Mouse (Mus musculus) macrophage (primary cell): ENCODE data around the gene Rab11fip4. TPM values are rescaled to one million over a fixed set of nuclear protein-coding genes. Genes with fewer than 3 reads are reported as not detected.

Experiments
- H3K27ac ChIP-seq: fragments of 350-480 bp; formaldehyde crosslinking; 2 replicates; pipeline ENCODE4 v1.9.0; 2021
- H3K36me3 ChIP-seq: fragments of 350-480 bp; formaldehyde crosslinking; 2 replicates; pipeline ENCODE4 v1.9.0; 2021; ENCODE audit errors: inconsistent target
- H3K4me3 ChIP-seq: fragments of 350-480 bp; formaldehyde crosslinking; 2 replicates; pipeline ENCODE4 v1.9.0; 2021; ENCODE audit errors: inconsistent target
- H3K79me2 ChIP-seq: fragments of 350-480 bp; formaldehyde crosslinking; 2 replicates; pipeline ENCODE4 v1.9.0; 2021; ENCODE audit errors: inconsistent target
- WGBS: methylation state at CpG from one replicate; pipeline ENCODE4 v1.1.7; 2026; ENCODE audit warnings: inconsistent platforms; ENCODE audit not compliant: missing documents; 5-methylcytosine and 5-hydroxymethylcytosine counted together
- polyA plus RNA-seq: library from polyadenylated mRNA; stranded (reverse); fragments of 250-400 nt; gene quantifications from 3 replicates; pipeline ENCODE4 v1.2.4, GENCODE M21; 2018; ENCODE audit warnings: inconsistent platforms

Gene Rab11fip4
- polyA plus RNA-seq, 1 experiment from 2014 or later = 0.17 TPM

- WGBS = 58% methylated on average over 20 of the region's 20 CpGs
- Histone ChIP-seq H3K27ac (no peak overlapping the region), H3K4me3 (no peak overlapping the region), H3K36me3 (no peaks in the 10 kb centered on the region), H3K79me2 (no peaks in the 10 kb centered on the region)
These were observed 62.0 kb downstream of the Rab11fip4 start for GRCm38 (mm10) chr11:79652921-79653575.

- H3K27ac ChIP-seq = no peak overlapping the region
- WGBS = 77% methylated on average over 4 of the region's 4 CpGs
- no peaks in the 10 kb centered on the region for H3K79me2 ChIP-seq
- no peaks in the 10 kb centered on the region for H3K36me3 ChIP-seq
- no peak overlapping the region for H3K4me3 ChIP-seq
These were observed 63.4 kb downstream of the Rab11fip4 start for GRCm38 (mm10) chr11:79654407-79654831.

GRCm38 (mm10) chr11:79655592-79655991 is 64.6 kb downstream of the Rab11fip4 start:
- no peaks in the 10 kb centered on the region for H3K36me3 ChIP-seq
- 83% methylated on average over 7 of the region's 7 CpGs for WGBS
- H3K27ac ChIP-seq = no peak overlapping the region
- H3K4me3 ChIP-seq = no peak overlapping the region
- no peaks in the 10 kb centered on the region for H3K79me2 ChIP-seq

GRCm38 (mm10) chr11:79656491-79656890 is 65.5 kb downstream of the Rab11fip4 start:
- Histone ChIP-seq H3K4me3 (no peak overlapping the region), H3K36me3 (no peaks in the 10 kb centered on the region), H3K27ac (no peak overlapping the region), H3K79me2 (no peaks in the 10 kb centered on the region)
- WGBS = 100% methylated on average over 1 of the region's 1 CpGs

GRCm38 (mm10) chr11:79657053-79657452 is 66.0 kb downstream of the Rab11fip4 start:
- Histone ChIP-seq H3K4me3 (no peak overlapping the region), H3K27ac (no peak overlapping the region), H3K79me2 (no peaks in the 10 kb centered on the region), H3K36me3 (no peaks in the 10 kb centered on the region)
- WGBS = 89% methylated on average over 5 of the region's 5 CpGs

- no peak overlapping the region for H3K4me3 ChIP-seq
- no peak overlapping the region; the same call in 1 of the 2 replicates for H3K27ac ChIP-seq
- H3K36me3 ChIP-seq = no peaks in the 10 kb centered on the region
- no peaks in the 10 kb centered on the region for H3K79me2 ChIP-seq
- WGBS = 26% methylated on average over 10 of the region's 10 CpGs
These were observed 67.3 kb downstream of the Rab11fip4 start for GRCm38 (mm10) chr11:79658205-79658825.

GRCm38 (mm10) chr11:79660361-79661205 is 69.6 kb downstream of the Rab11fip4 start:
- WGBS = 5% methylated on average over 68 of the region's 69 CpGs
- no peaks in the 10 kb centered on the region for H3K36me3 ChIP-seq
- H3K4me3 ChIP-seq = no peak overlapping the region
- no peaks in the 10 kb centered on the region for H3K79me2 ChIP-seq
- no peak overlapping the region for H3K27ac ChIP-seq

- WGBS = 92% methylated on average over 6 of the region's 6 CpGs
These were observed 71.0 kb downstream of the Rab11fip4 start for GRCm38 (mm10) chr11:79661877-79662545.

GRCm38 (mm10) chr11:79663158-79663557 is 72.1 kb downstream of the Rab11fip4 start:
- no peak overlapping the region for H3K27ac ChIP-seq
- no peaks in the 10 kb centered on the region for H3K36me3 ChIP-seq
- WGBS = 89% methylated on average over 9 of the region's 9 CpGs
- no peak overlapping the region for H3K4me3 ChIP-seq
- H3K79me2 ChIP-seq = no peaks in the 10 kb centered on the region

More at GRCm38 (mm10) chr11:79661877-79662545, 71.0 kb downstream of the Rab11fip4 start:
- Histone ChIP-seq H3K36me3 (no peaks in the 10 kb centered on the region), H3K4me3 (no peak overlapping the region), H3K27ac (no peak overlapping the region), H3K79me2 (no peaks in the 10 kb centered on the region)

- no peaks in the 10 kb centered on the region for H3K79me2 ChIP-seq
- H3K36me3 ChIP-seq = no peaks in the 10 kb centered on the region
- WGBS = 56% methylated on average over 7 of the region's 7 CpGs
- H3K4me3 ChIP-seq = no peak overlapping the region
- H3K27ac ChIP-seq = no peak overlapping the region
These were observed 72.6 kb downstream of the Rab11fip4 start for GRCm38 (mm10) chr11:79663570-79663969.

- WGBS = 96% methylated on average over 8 of the region's 8 CpGs
- Histone ChIP-seq H3K4me3 (no peak overlapping the region), H3K27ac (no peak overlapping the region), H3K36me3 (no peaks in the 10 kb centered on the region), H3K79me2 (no peaks in the 10 kb centered on the region)
These were observed 75.5 kb downstream of the Rab11fip4 start for GRCm38 (mm10) chr11:79666544-79666943.

GRCm38 (mm10) chr11:79669210-79669609 is 78.2 kb downstream of the Rab11fip4 start:
- Histone ChIP-seq H3K4me3 (no peak overlapping the region), H3K27ac (no peak overlapping the region), H3K36me3 (no peaks in the 10 kb centered on the region), H3K79me2 (no peaks in the 10 kb centered on the region)
- WGBS = 47% methylated on average over 6 of the region's 6 CpGs

GRCm38 (mm10) chr11:79669947-79670346 is 78.9 kb downstream of the Rab11fip4 start:
- 84% methylated on average over 3 of the region's 3 CpGs for WGBS
- Histone ChIP-seq H3K4me3 (no peak overlapping the region), H3K27ac (no peak overlapping the region), H3K36me3 (no peaks in the 10 kb centered on the region), H3K79me2 (no peaks in the 10 kb centered on the region)

GRCm38 (mm10) chr11:79670411-79670945 is 79.5 kb downstream of the Rab11fip4 start:
- Histone ChIP-seq H3K36me3 (no peaks in the 10 kb centered on the region), H3K4me3 (no peak overlapping the region), H3K79me2 (no peaks in the 10 kb centered on the region), H3K27ac (no peak overlapping the region)
- 28% methylated on average over 7 of the region's 7 CpGs for WGBS
